Mouse (Mus musculus) cerebellum, adult 11-12 months (tissue): ENCODE measurements around the gene Vamp5.

Experiments used
- DNase-seq: peaks from one replicate; pipeline ENCODE4 v3.0.0; 2022

The Vamp5 gene

DNA sequence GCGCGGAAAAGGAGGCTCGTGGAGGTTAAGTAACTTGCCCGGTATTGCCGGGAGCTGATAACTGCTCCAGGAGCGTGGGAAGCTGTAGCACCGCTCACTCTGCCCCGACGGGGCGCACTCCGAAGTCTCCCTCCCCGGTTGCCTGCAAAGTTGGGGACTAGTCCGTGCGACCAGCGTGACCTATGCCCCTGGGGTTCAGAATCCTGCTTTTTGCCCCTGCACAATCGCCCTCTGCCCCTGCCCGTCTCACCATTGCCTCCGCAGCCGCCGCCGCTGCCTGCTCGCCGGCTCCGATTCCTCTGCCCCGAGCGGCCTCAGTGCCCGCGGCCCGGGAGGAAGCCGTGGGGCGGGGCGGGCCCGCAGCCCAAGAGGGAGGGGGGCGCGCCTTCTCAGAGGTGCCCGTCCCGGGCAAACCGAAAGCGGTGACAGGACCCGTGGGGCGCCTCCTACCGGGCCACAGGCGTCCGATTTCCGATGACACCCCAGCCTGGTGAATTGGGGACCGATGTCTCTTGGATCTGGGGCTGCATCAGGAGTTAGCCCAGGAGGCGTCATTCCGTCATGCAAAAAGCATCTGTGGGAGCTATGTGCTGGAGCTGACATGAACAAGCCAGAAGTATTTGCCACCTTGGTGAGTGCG, at the start of gene Vamp5:
Gene Vamp5, minus strand, starts transcription at position 338 of the 640 bp plus-strand sequence.
- no peak for DNase-seq

DNA sequence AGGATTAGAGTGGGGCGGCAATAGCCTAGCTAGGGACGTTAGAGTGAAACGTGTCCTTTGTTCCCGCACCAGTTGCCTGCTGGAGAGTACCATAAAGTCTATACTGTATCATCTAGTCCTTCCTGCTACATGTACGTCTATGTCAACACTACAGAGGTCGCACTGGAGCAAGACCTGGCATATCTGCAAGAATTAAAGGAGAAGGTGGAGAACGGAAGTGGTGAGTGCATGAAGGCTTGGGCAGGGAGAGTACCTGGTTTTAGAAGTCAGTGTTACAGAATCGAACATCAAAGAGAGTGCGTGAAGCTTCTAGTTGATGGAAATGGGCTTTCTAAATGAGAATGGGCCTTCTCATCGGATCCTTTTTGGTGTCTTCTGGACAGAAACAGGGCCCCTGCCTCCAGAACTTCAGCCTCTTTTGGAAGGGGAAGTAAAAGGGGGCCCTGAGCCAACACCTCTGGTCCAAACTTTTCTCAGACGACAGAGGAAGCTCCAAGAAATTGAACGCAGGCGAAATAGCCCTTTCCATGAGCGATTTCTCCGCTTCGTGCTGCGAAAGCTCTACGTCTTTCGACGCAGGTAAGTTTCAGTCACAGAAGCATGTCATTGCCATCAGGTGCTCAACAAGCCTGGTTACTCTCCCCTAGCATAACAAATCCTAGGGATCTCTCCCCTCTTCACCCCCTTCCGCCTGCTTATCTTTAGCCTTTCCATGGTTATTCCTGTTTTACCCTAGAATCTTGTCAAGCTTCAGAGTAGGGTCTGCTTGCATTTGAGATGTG, 49.0 kb upstream of the Vamp5 start:
- no peak for DNase-seq

DNA sequence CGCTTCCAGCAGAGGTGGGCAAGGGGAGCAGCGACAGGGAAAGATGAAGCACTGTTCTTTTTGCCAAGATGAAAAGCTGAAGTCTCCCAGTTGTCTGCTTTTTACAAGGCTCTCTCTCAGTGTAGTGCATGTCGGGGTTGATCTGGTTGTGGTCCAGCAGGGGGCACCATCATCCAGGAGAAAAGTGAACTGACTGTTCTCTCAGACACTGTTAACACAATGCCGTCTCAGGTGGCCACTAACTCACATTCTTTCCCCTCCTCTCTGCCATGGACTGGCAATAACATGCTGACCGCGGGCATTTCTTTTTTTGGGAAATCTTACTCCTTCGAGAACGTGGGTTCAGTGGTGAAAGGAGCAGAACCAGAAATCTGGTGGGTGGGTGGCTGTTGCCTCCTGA, 47.8 kb upstream of the Vamp5 start:
- no peak for DNase-seq

DNA sequence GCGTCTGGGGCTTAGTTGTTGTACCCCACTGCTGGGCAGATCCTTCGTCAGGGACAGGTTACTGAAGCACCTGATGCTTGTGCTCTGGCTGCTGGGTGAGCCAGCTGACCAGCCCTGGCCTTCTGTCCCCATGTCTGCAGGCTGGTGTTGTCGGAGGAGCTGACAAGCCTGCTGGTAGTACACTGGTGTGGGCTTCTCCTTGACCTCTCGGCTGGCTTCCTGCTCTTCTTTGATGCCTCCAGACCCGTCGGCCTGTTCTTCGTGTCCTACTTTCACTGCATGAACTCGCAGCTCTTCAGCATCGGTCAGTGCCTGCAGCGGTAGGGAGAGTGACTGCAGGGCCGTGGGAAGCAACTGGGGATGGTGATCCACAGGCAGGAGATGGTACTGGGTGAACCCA, 45.4 kb upstream of the Vamp5 start:
- DNase-seq: no peak

DNA sequence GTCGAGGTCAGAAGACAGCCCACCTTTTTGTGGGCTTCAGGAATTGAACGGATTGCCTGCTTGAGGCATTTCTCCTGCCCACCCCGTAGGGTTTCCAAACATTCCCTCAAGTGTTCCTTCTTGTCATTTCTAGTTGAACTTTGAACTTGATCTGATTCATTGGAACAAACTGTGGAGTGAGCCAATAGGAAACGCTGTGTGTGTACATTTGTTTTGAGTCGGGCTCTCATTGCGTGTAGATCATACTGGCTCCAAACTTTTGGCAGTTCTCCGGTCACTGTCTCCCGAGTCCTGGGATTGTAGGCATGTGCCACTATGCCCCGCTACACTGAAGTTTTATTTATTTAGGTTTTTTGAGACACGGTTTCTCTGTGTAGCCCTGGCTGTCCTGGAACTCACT, 40.6 kb upstream of the Vamp5 start:
- DNase-seq: no peak

DNA sequence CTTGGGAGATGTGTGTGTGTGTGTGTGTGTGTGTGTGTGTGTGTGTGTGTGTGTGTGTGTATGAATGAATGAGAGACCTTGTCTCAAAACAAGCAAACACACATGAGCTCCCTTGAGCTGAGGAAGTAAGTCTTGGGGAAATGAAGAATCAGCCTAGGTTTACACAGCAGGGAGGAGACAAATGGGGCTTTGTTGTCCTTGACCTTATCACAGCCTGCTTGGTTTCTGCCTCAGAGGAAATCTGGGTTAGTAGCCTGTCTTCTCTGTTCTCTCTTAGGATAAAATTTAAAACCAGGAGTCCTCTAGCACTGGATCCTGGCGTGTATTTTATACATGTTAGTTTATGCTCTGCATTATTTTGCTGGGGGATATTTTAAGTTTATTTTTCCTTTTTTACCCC, 39.5 kb upstream of the Vamp5 start:
- DNase-seq: no peak

DNA sequence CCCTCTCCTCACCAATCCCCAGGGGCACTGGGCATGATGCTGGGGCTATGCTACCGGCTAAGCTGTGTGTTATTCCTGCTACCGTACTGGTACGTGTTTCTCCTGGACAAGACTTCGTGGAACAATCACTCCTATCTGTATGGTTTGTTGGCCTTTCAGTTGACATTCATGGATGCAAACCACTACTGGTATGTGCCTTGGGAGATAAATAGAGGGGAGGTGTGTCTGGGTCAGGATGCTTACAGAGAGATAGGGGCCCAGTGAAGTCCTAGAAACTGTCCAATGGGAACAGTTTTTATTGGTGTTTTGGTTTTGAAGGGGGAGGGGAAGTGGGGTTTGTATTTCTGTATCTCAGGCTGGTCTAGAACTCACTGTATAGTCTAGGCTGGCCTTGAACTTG, 38.0 kb upstream of the Vamp5 start:
- DNase-seq: no peak

DNA sequence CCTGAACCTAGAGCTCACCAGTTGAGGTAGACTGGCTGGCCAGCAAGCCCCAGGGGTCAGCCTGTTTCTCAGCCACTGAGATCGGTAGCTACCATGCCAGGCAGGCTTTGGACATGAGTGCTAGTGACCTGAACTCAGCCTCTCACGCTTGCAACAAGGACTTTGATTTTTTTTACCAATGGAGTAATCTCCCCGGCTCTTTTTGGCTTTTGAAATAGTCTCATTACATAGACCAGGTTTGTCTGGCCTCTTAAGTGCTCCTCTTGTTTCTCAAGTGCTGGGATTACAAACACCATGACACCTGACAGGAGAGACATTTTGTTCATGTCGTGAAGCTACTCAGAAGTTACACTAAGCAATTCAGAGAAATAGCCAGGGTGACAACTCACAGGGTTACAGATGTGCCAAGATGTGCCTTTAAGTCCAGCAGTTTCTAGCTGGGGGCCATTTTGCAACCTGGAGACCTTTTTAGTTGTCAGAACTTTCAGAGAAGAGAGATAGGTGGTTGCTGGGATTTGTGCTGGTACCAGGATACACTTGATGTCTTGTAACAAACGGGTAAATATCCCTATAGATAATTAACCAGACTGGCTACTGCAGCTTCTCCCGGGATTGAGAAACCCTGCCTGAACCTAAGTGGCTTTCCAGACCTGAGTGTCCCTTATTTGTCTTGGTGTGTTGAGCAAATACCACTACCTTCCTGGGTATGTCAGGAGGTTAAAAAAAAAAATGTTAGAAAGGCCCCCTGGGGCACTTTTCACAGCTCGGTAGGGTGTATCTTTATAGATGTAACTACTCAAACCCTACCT, 35.9 kb upstream of the Vamp5 start:
- no peak for DNase-seq

DNA sequence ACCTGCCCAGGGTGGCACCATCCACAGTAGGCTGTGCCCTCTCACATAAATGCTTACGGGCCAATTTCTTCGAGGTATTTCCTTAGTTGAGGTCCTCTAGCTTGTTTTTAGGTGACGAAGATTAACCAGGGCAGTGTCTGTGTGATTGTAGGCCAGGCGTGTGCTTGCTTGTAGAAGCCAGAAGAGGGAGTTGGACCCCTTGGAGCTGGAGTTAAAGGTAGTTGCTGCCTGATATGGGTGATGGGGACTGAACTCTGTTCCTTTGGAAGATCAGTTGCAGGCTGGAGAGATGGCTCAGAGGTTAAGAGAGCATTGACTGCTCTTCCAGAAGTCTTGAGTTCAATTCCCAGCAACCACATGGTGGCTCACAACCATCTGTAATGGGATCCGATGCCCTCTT, 34.9 kb upstream of the Vamp5 start:
- DNase-seq: no peak

DNA sequence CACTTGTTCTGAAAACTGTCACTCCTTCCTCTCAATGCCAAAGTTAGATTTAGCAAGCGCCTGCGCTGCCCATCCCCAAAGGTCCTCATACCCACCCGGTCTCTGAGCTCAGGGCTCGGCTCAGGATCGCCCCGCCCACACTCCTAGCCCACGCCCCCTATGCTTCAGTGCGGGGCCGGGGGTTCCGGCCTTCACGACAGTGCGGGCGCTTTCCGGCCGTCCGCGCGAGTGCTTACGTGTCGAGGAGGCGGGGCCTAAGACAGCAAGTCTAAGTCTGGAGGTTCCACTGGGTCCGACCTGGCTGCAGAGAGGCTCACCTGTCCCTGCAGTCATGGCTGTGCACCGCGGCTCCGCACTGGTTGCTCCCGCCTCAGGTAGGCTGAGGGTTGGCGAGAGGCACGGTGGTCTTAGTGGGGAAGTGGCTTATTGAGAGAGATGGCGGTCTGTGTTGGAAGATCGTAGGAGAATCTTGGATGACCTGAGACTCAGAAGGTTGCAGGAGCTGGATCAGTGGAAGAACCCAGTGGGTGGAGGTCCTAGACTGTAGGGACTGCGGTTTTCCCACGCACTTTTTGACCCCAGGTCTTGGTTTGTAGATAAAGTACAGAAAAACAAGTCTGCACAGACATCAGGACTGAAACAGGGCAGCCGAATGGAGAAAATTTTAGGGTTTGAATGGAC, 33.9 kb upstream of the Vamp5 start, which contains the start of gene Ggcx:
Gene Ggcx, plus strand, starts transcription at position 233 of the 681 bp plus-strand sequence.
- DNase-seq: peak; percentile 95

DNA sequence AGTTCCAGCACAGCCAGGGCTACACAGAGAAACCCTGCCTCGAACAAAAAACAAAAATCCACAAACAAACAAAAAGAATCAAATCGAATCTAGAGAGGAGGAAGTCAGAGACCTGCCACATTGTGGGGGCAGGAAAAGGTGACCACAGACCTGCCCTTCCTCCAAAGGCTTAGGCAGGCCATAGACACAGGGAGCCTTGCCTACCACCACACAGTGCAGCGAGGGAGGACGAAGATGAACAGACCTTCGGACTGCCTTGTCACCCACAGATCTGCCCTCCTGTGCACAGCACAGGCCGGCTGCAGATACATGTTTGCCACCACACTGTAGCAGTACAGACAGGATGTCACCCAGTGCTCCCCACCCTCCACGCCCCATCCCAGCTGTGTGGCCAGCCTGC, 30.2 kb upstream of the Vamp5 start:
- DNase-seq: no peak

DNA sequence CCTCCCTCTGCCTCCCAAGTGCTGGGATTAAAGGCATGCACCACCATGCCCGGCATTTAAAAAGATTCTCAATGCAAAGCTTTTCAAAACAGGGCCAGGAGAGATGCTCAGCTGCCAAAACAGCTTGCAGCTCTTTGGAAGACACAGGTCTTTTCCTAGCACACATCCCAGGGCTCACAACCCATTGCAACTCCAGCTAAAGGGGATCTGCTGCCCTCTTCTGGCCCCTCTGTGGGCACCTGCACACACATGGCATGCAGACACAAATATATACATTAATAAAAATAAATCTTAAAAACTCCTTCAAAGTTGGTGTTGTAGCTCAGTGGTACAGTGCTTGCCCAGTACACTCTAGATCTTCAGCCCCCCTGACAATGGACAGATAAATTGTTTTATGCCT, 29.7 kb upstream of the Vamp5 start:
- no peak for DNase-seq

DNA sequence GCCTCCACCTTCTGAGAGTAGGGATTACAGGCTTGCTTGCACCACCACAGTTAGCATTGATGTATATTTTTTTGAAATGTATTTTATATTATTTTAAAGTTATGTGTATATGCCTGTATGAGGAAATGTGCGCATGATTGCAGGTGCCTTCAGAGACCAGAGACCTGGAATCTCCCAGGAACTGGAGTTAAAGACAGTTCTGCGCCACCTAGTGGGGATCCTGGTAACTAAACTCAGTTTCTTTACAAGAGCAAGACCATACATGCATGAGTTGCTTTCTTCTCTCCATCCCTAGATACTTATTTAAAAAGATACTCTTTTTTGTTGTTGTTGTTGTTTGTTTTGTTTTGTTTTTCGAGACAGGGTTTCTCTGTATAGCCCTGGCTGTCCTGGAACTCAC, 29.3 kb upstream of the Vamp5 start:
- DNase-seq: no peak

DNA sequence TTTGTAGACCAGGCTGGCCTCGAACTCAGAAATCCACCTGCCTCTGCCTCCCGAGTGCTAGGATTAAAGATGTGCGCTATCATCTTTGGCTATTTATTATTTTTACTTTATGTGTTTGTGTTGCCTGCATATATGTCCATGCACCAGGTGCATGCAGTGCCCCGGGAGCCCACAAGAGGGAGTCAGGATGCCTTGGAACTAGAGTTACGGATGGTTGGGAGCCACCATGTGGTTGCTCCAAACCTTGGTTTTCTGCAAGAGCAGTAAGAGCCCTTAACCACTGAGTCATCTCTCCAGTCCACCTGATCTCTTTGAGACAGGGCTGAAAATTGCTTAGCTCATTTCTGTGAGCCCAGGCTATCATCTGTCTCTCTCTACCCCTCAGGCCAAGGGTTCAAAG, 26.9 kb upstream of the Vamp5 start:
- DNase-seq: peak; percentile 70

DNA sequence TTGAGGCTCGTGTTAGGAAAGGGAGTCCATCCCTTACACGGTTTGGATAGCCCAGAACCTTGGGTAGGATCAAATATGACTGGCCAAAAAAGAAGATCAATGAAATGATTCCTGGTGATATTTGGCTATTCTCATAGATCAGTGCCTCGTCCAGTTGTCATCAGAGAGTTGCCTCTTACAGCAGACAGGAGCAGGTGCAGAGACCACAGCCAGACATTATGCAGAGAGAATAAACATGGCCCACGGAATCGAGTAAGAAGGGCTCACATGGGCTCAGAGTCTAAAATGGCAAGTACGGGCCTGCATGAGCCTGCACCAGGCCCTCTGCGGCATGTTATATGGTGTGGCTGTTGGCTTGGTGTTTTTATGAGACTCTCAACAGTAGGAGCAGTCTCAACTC, 25.1 kb upstream of the Vamp5 start:
- no peak for DNase-seq

DNA sequence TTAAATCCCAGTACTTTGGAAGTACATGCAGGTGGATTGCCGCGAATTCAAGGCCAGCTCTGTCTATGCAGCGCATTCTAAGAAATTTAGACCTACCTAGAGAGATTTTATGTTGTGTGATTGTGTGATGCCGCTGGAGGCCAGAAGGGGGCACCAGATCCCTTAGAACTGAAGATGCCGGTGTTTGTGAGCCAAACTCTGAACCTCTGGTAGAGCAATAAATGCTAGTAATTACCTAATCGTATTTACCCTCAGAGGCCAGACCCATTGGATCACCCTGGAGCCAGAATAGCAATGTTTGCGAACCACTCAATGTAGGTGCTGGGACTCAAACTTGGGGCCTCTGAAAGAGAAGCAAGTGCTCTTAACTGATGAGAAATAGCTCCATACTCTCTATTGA, 21.6 kb upstream of the Vamp5 start:
- DNase-seq: peak; percentile 46

DNA sequence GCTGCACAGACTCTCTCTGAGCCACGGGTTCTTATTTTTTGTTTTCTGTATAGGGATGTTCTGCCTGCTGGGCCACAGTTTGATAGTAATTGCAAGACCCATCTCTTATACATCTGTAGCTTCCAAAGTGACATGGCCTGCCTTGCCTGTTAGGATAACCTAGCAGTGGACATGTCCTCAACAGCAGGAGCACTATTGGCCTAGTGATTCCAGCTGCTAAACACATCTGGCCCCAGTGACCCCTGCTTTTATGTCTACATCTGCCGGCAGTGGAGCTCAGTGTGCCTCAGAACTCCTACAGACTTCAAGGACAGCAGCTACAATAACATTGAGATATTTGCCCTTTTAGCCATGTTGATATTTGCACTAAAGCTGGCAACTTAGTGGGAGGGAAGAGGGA, 19.7 kb upstream of the Vamp5 start:
- no peak for DNase-seq

DNA sequence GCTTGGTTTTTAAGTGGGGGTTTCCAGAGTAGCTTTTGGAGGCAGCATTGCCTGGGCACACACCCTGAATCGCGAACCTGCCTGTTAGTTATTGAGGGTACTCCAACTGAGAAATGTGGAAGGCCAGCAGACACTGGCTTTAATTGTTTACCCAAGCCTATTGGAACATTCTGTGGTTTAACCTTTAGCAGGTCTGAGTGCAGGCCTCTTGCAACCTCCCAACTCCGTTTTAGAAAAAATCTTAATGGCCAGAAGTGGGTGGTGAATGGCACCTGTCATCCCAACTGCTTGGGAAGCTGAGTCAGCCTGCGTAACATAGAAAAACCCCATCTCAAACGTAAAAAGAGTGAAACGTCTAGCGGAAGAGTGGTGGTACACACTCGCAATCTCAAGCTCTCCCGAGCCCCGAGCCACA, 16.6 kb upstream of the Vamp5 start:
- no peak for DNase-seq

DNA sequence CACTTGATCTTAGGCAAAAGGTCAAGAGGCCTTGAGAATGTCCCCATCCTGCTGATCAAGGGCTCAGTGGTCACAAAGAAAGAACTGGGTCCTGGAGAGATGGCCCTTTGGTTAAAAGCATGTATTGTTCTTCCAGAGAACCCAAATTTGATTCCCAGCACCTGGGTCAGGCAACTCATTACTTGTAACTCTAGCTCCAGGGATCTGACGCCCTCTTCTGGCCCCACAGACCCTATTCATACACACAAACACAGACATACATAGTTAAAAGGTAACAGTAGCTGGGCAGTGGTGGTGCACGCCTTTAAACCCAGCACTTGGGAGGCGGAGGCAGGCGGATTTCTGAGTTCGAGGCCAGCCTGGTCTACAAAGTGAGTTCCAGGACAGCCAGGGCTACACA, 12.1 kb upstream of the Vamp5 start:
- DNase-seq: no peak

DNA sequence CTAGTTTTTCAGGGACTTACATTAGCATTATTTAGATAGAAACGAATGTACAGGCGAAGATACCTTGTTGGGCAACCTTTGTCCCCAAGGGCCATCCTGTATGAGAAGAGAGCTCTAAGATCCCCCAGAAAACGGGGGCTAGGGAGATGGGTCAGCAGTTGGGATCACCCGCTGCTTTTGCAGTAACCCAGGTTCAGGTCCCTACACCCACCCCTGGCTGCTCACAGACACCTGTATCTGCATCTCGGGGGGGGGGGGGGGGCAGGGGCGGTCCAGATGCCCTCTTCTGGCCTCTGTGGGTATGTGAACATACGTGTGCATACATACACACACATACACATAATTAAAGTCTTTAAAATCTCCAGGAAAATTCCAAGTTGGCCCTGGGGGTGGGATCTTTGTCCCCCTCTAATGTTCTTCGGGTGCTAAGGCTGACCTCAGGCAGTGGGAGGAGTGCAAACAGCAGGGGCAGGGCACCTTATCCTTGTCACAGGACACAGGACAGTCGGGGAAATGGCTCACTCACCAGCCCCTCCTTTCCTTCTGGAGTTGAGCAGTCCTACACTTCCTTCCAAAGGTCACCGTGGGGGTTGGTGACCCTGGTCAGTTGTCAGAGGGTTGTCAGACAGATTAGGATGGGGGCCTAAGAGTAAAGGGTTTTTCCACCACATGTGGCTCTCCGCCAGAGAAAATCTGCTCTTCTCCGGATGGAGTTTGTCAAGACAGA, 10.7 kb upstream of the Vamp5 start:
- DNase-seq: no peak

DNA sequence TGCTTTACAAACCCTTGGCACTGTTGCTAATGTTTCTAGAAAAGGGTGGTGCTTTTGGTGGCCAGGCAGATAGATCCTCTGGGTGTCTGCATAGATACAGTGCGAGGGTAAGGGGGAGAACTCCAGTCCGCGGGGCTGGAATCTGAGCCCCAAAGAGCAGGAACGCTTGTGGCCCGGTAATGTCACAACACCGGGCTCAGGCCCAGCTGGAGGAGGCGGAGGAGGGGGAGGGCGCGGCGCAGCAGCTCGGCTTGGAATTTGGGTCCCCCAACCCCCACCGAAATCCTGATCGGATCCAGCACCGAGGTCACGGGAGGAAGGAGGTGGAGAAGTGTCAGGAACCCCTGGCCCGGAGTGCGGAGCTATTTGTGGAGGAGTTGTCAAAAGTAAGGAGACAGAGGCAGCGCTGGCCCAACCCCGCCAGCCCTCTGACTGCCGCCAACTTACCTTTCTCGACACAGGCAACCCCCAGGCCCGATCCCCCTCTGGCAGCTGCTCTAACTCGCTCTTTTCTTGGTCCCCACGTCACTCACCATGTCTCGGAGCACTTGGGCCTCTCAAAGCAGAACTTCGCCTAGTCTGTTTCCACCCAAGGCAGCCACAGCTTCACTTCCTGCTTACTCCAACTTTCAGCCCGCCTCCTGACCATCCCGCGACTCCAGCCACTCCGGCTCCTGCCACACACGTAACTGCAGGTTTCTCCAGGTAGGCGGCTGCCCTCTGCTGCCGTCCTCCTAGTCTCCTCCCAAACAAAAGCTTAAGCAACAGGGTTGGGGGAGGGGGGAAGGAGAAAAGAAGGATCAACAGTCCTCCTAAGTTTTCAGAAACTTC, 9.9 kb upstream of the Vamp5 start, which contains the start of gene Vamp8:
Gene Vamp8, minus strand, starts transcription at position 763 of the 831 bp plus-strand sequence.
- DNase-seq: peak; percentile 63
